Mouse (Mus musculus): Measurements from ENCODE around the gene 1190002N15Rik. TPM values are rescaled to one million over a fixed set of nuclear protein-coding genes. Genes with fewer than 3 reads are reported as not detected.

1190002N15Rik gene
- total and polyA plus RNA-seq, 3 experiments, result not detected

DNA sequence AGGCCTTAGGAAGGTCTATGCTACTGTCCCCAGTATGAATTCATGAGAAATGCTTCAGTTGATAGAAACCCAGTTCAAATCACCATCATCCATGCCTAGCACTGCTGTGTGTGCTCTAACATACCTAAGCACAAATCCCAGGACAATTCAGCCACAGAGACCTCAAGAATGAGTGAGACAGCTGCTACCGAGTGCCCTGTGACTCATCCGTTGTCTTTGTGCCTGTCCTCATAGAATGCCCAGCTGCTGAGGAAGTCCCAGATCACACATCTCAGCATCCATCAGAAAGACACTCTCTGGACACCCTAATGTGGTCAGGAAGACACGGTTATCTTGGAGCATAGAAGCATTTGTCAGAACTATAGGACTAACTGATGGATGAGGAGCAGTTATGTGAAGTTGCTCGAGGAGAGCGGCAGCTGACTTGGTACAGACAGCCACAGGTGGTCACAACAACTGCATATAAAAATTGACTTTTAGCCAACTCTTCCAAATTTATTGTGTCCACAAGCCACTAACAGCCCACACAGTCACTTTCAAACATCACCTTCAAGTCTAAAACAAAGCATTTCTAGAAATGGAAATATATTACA lies 29.9 kb upstream of the 1190002N15Rik start:
- no peak overlapping the region for H3K4me2 ChIP-seq (ENCODE audit: insufficient read depth, low read depth, poor library complexity, severe bottlenecking)
- no peaks in the 10 kb centered on the region for H3K36me3 ChIP-seq (replicated peaks in 1 of 2; ENCODE audit: control insufficient read depth in 1 of 2, insufficient read depth in 1 of 2, low read length in 1 of 2)
- H3K4me3 ChIP-seq (replicated peaks in 1 of 3; ENCODE audit: low read depth in 2 of 3, low read length in 2 of 3, poor library complexity in 1 of 3), result no peak overlapping the region

DNA sequence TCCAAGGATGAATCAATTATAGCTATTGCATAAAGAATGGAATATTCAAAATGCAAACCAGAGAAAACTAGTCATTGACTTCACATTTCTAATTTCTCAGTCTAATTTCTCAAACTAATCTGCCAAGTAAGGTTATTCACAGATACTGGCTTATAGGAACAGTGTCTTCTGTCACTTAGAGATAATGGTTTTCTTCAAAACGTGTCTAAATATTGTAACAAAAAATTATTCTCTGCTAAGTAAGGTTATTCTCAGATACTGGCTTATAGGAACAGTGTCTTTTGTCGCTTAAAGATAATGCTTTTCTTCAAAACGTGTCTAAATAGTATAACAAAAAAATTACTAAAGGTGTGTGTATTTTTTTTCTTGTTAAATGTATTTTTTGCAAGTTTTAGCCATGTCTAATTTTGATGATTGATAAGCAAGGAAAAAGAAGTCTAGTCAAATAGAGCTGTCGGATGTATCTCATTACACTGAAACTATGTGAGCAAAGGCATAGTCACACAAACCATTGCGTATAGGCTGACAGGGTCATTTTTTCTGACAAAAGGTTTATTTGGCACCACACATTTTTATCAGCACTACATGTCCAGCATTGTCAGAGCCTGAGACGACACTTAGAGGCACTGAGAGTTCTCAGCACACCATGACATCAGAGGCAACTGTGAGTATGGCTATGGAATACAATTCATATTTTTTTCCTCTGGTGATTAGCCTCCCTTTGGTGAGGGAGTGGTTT lies 19.1 kb upstream of the 1190002N15Rik start:
- Histone ChIP-seq H3K4me2 (ENCODE audit: insufficient read depth, low read depth, poor library complexity, severe bottlenecking) (no peak overlapping the region), H3K27me3 (replicated peaks) (no peaks in the 10 kb centered on the region), H3K4me3 (replicated peaks in 1 of 3; ENCODE audit: low read depth in 2 of 3, low read length in 2 of 3, poor library complexity in 1 of 3) (no peak overlapping the region), H3K27ac (ENCODE audit: insufficient read depth, low read depth) (no peak overlapping the region), H3K9ac (ENCODE audit: insufficient read depth, low read depth) (no peak overlapping the region), H3K79me2 (replicated peaks; ENCODE audit: control insufficient read depth, extremely low read depth, insufficient read depth, poor library complexity, severe bottlenecking) (no peaks in the 10 kb centered on the region), H3K4me1 (ENCODE audit: control insufficient read depth in 1 of 2, insufficient read depth in 2 of 2) (no peaks in the 10 kb centered on the region), H3K9me3 (replicated peaks; ENCODE audit: low read length) (peaks cover 49% of the 10 kb centered on the region), H3K36me3 (replicated peaks in 1 of 2; ENCODE audit: control insufficient read depth in 1 of 2, insufficient read depth in 1 of 2, low read length in 1 of 2) (no peaks in the 10 kb centered on the region)
- dilution Hi-C loops (cut with MboI; ENCODE audit: extremely low pct_ligation_motif_present, extremely low pct_unique_long_range_greater_than_20kb, low sequenced_read_pairs) (no loop called here), in situ Hi-C loops (cut with MboI; ENCODE audit: low pct_ligation_motif_present, low pct_unique_long_range_greater_than_20kb, low sequenced_read_pairs) (no loop called here)
- no peak for TF ChIP-seq NELFE (IDR thresholded peaks at IDR 0.05; ENCODE audit: low read depth, low read length)
- no peak for TF ChIP-seq RCOR1 (conservative IDR thresholded peaks at IDR 0.05; ENCODE audit: low read depth, low read length)
- no peak for TF ChIP-seq PAX5 (IDR thresholded peaks at IDR 0.05; ENCODE audit: low read length)
- no peak for TF ChIP-seq MYC (IDR thresholded peaks at IDR 0.05; ENCODE audit: low read depth, low read length)
- TF ChIP-seq IRF4 (IDR thresholded peaks at IDR 0.05; ENCODE audit: low read depth, low read length), result no peak
- no peak for TF ChIP-seq POLR2A (IDR thresholded peaks at IDR 0.05; ENCODE audit: low read depth, low read length)
- TF ChIP-seq UBTF (IDR thresholded peaks at IDR 0.05; ENCODE audit: low read depth, low read length), result no peak
- no peak for TF ChIP-seq CTCF (conservative IDR thresholded peaks at IDR 0.05 in 1 of 2, IDR thresholded peaks at IDR 0.05 in 1 of 2; ENCODE audit: low read depth in 2 of 2, low read length in 2 of 2)
- no peak for TF ChIP-seq NRF1 (IDR thresholded peaks at IDR 0.05; ENCODE audit: low read depth, low read length)
- TF ChIP-seq EP300 (IDR thresholded peaks at IDR 0.05; ENCODE audit: low read length), result no peak
- no peak for TF ChIP-seq SIN3A (IDR thresholded peaks at IDR 0.05; ENCODE audit: low read length)
- no peak for TF ChIP-seq GABPA (IDR thresholded peaks at IDR 0.05; ENCODE audit: insufficient replicate concordance, low read depth, low read length)
- TF ChIP-seq TCF12 (IDR thresholded peaks at IDR 0.05; ENCODE audit: low read depth, low read length), result no peak
- no peak for TF ChIP-seq E2F4 (IDR thresholded peaks at IDR 0.05; ENCODE audit: insufficient replicate concordance, low read depth, low read length)
- no peak for TF ChIP-seq HCFC1 (IDR thresholded peaks at IDR 0.05; ENCODE audit: low read depth, low read length)
- no peak for TF ChIP-seq KAT2A (IDR thresholded peaks at IDR 0.05; ENCODE audit: insufficient replicate concordance, low read length)
- TF ChIP-seq ZMIZ1 (IDR thresholded peaks at IDR 0.05; ENCODE audit: low read depth, low read length), result no peak
- no peak for TF ChIP-seq CHD1 (IDR thresholded peaks at IDR 0.05; ENCODE audit: low read depth, low read length)
- no peak for TF ChIP-seq JUN (IDR thresholded peaks at IDR 0.05; ENCODE audit: insufficient read depth, low read depth, low read length)
- no peak for DNase-seq (ENCODE audit: extremely low read depth)

More for the DNA sequence above, 29.9 kb upstream of the 1190002N15Rik start:
- no peaks in the 10 kb centered on the region for H3K4me1 ChIP-seq (ENCODE audit: control insufficient read depth in 1 of 2, insufficient read depth in 2 of 2)
- no peaks in the 10 kb centered on the region for H3K79me2 ChIP-seq (replicated peaks; ENCODE audit: control insufficient read depth, extremely low read depth, insufficient read depth, poor library complexity, severe bottlenecking)
- TF ChIP-seq SIN3A (IDR thresholded peaks at IDR 0.05; ENCODE audit: low read length), result no peak
- TF ChIP-seq MXI1 (IDR thresholded peaks at IDR 0.05; ENCODE audit: low read depth, low read length), result no peak
- TF ChIP-seq JUN (IDR thresholded peaks at IDR 0.05; ENCODE audit: insufficient read depth, low read depth, low read length), result no peak
- TF ChIP-seq RCOR1 (conservative IDR thresholded peaks at IDR 0.05; ENCODE audit: low read depth, low read length), result no peak
- no peak for DNase-seq (ENCODE audit: extremely low read depth)
- no peaks in the 10 kb centered on the region for H3K27me3 ChIP-seq (replicated peaks)
- dilution Hi-C loops (cut with MboI; ENCODE audit: extremely low pct_ligation_motif_present, extremely low pct_unique_long_range_greater_than_20kb, low sequenced_read_pairs) (no loop called here), in situ Hi-C loops (cut with MboI; ENCODE audit: low pct_ligation_motif_present, low pct_unique_long_range_greater_than_20kb, low sequenced_read_pairs) (no loop called here)
- H3K9ac ChIP-seq (ENCODE audit: insufficient read depth, low read depth), result no peak overlapping the region
- no peak overlapping the region for H3K27ac ChIP-seq (ENCODE audit: insufficient read depth, low read depth)
- peaks cover 47% of the 10 kb centered on the region for H3K9me3 ChIP-seq (replicated peaks; ENCODE audit: low read length)
